Mouse (Mus musculus): ENCODE measurements around the gene Asb2. TPM values are rescaled to one million over a fixed set of nuclear protein-coding genes. Genes with fewer than 3 reads are reported as not detected.
A peak's percentile ranks its signal among the peaks of the same experiment; 100 is the strongest.

The Asb2 gene
- polyA plus RNA-seq, 1 experiment from 2014 or later, result 2.1 TPM

DNA sequence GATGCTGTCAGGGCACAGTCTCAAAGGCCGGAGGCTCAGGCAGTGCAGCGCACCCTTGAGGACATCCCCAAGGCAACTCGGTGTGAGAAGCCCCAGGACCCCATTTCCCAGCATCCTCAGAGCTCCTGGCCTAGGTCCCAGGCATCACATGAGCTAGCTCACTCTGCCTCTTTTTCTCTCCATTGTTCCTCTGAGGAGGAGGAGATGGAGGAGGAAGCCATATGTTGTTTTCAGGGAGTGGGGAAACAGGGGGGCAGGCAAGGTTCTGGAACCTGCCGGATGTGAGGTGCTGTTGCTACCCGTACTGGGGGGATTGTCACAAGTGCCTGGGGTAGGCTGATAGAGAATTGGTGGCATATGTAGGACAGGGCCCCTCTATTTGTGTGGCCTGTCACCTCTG is 20.3 kb upstream of the Asb2 start:
- no peaks in the 10 kb centered on the region for H3K36me3 ChIP-seq

DNA sequence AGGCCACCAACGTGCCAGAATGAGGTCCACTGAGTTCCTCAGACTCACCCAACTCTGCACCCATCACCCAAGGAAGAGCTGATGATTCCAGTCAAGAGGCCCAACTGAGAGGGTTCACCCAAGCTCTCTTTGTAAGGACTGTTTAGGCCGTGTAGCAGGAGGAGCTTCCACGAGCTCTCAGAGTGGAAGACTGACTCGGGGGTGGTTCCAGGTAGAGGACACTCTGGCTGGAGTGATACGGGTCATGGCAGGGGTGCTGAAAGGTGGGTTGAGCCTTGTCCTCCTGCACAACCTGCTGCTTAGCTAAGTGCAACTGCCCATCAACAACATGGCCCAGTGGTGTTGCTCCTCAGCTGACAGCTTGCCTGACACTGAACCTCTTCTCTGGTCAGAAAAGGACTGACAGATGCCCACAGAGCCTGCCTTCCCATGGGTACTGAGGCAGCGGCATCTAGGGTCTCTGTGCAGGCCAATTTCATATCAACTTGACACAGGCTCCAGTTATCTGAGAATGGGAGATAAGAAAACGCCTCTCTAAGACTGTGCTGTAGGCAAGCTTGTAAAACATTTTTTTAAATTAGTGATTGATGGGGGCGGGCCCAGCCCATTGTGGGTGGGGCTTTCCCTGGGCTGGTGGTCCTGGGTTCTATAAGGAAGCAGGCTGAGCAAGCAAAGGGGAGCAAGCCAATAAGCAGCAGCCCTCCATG is 17.9 kb upstream of the Asb2 start:
- Histone ChIP-seq H3K9me3 (no peaks in the 10 kb centered on the region), H3K4me1 (no peaks in the 10 kb centered on the region), H3K9ac (no peak overlapping the region), H3K36me3 (no peaks in the 10 kb centered on the region), H3K27ac (no peak overlapping the region), H3K4me2 (replicated peaks) (no peak overlapping the region), H3K27me3 (no peaks in the 10 kb centered on the region), H3K4me3 (no peak overlapping the region)
- no peak for ATAC-seq (ENCODE audit: insufficient number of reproducible peaks, insufficient read depth, low FRiP score, low TSS enrichment)
- WGBS, result 74% methylated on average over 8 of the region's 8 CpGs

More for the DNA sequence above, 20.3 kb upstream of the Asb2 start:
- Histone ChIP-seq H3K4me1 (no peaks in the 10 kb centered on the region), H3K27me3 (no peaks in the 10 kb centered on the region), H3K4me3 (no peak overlapping the region), H3K27ac (no peak overlapping the region), H3K9ac (no peak overlapping the region), H3K4me2 (replicated peaks) (no peak overlapping the region), H3K9me3 (no peaks in the 10 kb centered on the region)
- WGBS, result 60% methylated on average over 5 of the region's 5 CpGs
- ATAC-seq (ENCODE audit: insufficient number of reproducible peaks, insufficient read depth, low FRiP score, low TSS enrichment), result no peak

DNA sequence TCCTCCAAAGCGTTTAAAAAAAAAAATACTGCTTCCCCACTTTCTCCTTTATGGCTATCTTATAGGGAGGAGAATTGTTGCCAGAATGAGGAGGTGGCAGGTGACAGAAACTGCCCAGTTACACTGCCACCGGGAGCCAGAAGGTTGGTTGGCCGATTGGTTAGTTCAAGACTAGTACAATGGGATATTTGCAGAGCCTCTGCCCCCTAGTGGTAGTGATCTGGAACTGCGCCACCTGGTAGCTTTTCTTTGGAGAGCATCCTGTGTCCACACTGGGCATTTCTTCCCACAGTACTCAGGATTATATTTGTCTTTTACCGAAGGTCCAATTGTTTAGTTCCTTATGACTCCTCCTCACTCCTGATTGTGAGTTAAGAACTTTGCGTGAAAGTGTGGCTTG is 15.9 kb upstream of the Asb2 start:
- no peaks in the 10 kb centered on the region for H3K9me3 ChIP-seq
- H3K9ac ChIP-seq, result no peak overlapping the region
- 27% methylated on average over 6 of the region's 6 CpGs for WGBS
- H3K4me3 ChIP-seq, result no peak overlapping the region
- no peak overlapping the region for H3K4me2 ChIP-seq (replicated peaks)
- no peak overlapping the region for H3K27ac ChIP-seq
- no peaks in the 10 kb centered on the region for H3K4me1 ChIP-seq
- no peak for ATAC-seq (ENCODE audit: insufficient number of reproducible peaks, insufficient read depth, low FRiP score, low TSS enrichment)
- no peaks in the 10 kb centered on the region for H3K27me3 ChIP-seq
- no peaks in the 10 kb centered on the region for H3K36me3 ChIP-seq

DNA sequence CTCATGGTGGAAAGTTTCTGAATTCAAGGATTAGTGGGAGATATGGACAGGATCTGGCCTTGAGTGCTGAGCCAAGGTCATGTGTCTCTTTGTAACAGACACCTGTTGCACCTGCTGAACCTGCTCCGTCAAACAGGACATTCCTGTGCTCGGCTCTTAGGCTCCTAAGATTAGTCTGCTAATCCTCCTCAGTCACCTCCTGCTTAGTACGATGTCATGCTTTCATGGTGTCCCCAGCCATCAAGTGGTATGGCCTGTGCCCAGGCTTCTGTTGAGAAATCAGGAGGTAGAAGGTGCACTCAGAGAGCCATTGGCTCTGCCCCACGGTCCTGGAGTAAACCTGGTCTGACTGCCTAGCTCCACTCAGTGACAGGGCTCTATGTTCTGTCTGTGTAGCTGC is 15.1 kb upstream of the Asb2 start:
- 79% methylated on average over 4 of the region's 4 CpGs for WGBS
- no peaks in the 10 kb centered on the region for H3K27me3 ChIP-seq
- H3K4me1 ChIP-seq, result no peaks in the 10 kb centered on the region
- no peak overlapping the region for H3K4me3 ChIP-seq
- no peak for ATAC-seq (ENCODE audit: insufficient number of reproducible peaks, insufficient read depth, low FRiP score, low TSS enrichment)
- H3K4me2 ChIP-seq (replicated peaks), result no peak overlapping the region
- no peak overlapping the region for H3K9ac ChIP-seq
- no peaks in the 10 kb centered on the region for H3K9me3 ChIP-seq
- no peak overlapping the region for H3K27ac ChIP-seq
- H3K36me3 ChIP-seq, result no peaks in the 10 kb centered on the region

DNA sequence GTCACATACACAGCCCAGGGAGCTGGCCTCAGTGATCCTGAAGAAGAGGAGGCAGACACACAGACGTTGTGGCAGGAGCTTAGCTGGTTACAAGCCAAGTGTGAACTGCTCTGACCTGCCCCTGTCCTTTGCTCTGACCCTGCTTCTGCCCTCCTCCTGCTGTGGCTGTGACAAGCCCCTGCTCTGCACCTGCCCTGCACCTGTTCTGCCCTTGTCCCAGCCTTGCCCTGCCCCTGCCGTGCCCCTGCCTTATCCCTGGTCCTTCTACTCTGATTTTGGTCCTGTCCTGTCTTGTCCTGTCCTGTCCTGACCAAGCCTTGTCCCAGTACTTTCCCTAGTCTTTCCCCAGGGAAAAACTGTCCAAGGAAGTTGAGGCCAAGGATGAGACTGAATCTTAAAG is 13.0 kb upstream of the Asb2 start:
- Histone ChIP-seq H3K4me2 (replicated peaks) (no peak overlapping the region), H3K36me3 (no peaks in the 10 kb centered on the region), H3K4me3 (no peak overlapping the region), H3K27ac (no peak overlapping the region), H3K9ac (no peak overlapping the region), H3K9me3 (no peaks in the 10 kb centered on the region), H3K4me1 (no peaks in the 10 kb centered on the region), H3K27me3 (no peaks in the 10 kb centered on the region)
- no peak for ATAC-seq (ENCODE audit: insufficient number of reproducible peaks, insufficient read depth, low FRiP score, low TSS enrichment)
- 63% methylated on average over 2 of the region's 2 CpGs for WGBS

DNA sequence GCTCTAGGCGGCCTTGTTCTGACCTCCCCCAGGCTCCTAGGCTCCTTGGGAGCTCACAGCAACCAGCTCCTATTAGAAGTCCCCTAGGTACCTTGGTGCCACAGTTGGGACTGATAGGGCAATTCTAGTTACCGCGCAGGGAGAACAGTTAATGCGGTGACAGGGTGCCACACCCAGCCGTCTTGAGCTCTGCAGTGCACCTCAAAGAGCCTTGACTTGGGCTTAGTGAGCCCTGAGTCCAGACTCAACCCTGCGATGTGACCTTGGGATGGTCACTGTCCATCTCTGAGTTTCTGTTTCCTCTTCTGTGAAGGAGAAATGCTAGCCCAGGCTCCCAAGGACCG is 12.5 kb upstream of the Asb2 start:
- H3K4me2 ChIP-seq (replicated peaks), result 0 out of 2 replicates have a peak overlapping the region, but pooled peaks have one; percentile 15
- no peak overlapping the region for H3K4me3 ChIP-seq
- no peaks in the 10 kb centered on the region for H3K27me3 ChIP-seq
- no peaks in the 10 kb centered on the region for H3K9me3 ChIP-seq
- H3K36me3 ChIP-seq, result no peaks in the 10 kb centered on the region
- H3K4me1 ChIP-seq, result no peaks in the 10 kb centered on the region
- no peak overlapping the region for H3K9ac ChIP-seq
- no peak overlapping the region for H3K27ac ChIP-seq
- WGBS, result 78% methylated on average over 7 of the region's 7 CpGs
- ATAC-seq (ENCODE audit: insufficient number of reproducible peaks, insufficient read depth, low FRiP score, low TSS enrichment), result no peak

DNA sequence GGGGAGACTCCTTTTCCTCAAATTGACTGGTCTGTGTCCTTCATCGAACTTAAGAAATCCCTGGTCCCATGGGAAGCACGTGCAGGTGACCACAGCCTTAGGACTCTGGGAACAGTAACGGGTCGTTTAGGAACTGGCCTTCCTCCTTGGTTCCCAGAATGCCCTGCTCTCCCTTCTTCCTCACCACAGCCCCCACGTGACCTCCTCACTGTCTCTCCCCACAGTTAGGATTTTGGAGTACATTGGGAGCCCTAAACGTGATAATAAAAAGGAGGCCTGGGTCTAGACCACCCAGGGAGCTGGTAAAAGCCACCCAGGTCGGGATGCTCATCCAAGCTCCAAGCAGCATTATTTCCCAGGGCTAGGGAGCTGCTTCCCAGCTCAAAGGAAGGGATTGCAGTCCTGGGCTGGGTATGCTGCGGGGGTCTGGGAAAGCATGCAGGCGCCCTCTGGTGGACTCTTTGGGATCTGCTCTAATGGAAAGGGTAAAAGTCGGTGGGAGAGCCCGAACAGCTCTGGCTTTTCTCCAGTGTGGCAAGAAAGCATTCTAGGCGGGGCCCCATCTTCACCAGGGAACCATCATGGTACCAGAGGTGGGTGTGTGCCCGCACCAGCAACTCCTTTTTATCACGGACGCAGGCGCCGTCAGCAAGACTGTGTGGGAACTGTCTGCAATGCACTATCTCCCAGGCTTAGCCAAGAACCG is 12.0 kb upstream of the Asb2 start:
- Histone ChIP-seq H3K4me3 (no peak overlapping the region), H3K36me3 (no peaks in the 10 kb centered on the region), H3K9me3 (no peaks in the 10 kb centered on the region), H3K4me2 (replicated peaks) (0 out of 2 replicates have a peak overlapping the region, but pooled peaks have one; percentile 15), H3K27me3 (no peaks in the 10 kb centered on the region), H3K9ac (no peak overlapping the region), H3K27ac (no peak overlapping the region), H3K4me1 (no peaks in the 10 kb centered on the region)
- no peak for ATAC-seq (ENCODE audit: insufficient number of reproducible peaks, insufficient read depth, low FRiP score, low TSS enrichment)
- 18% methylated on average over 18 of the region's 18 CpGs for WGBS

DNA sequence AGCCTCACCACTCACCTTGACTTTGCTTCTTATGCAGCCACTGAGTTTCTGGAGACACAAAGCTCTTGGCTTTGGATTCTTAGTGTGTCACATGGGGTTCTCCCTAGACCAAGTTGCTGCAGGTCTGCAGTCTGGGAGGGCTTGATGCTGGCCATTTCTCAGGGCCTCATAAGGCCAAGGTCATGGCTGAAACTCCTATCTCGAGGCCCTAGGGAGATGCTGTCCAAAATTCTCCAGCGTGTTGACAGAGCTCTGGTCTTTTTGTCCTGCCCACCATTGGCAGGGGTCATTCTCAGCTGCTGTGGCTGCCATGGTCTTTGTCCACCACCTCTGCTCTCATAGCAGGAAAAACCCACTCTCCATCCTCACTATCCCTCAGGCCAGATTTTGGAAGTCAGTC is 11.4 kb upstream of the Asb2 start:
- Histone ChIP-seq H3K4me3 (no peak overlapping the region), H3K9ac (no peak overlapping the region), H3K9me3 (no peaks in the 10 kb centered on the region), H3K4me2 (replicated peaks) (no peak overlapping the region), H3K4me1 (no peaks in the 10 kb centered on the region), H3K36me3 (no peaks in the 10 kb centered on the region), H3K27ac (no peak overlapping the region), H3K27me3 (no peaks in the 10 kb centered on the region)
- no peak for ATAC-seq (ENCODE audit: insufficient number of reproducible peaks, insufficient read depth, low FRiP score, low TSS enrichment)
- 74% methylated on average over 2 of the region's 2 CpGs for WGBS

DNA sequence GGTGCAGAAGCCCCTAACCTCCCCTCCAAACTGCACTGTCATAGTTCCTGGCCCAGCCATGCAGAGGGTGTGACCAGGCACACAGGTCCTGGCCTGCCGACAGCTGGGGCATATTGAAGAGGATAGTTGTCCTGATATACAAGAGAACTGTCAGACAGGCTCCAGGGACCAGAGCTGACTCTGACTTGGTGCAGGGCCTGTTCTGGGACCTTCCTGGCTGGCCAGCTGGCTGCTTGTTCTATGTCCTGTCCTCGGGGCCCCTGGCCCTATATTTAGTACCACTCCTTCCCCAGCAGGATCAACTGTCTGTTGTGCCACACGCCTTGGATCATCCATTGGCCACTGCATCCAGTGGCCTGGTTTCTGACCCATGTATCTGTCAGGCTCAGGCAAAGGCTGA is 6.5 kb upstream of the Asb2 start:
- H3K4me2 ChIP-seq (replicated peaks), result no peak overlapping the region
- H3K4me3 ChIP-seq, result no peak overlapping the region
- WGBS, result 69% methylated on average over 3 of the region's 3 CpGs
- H3K9ac ChIP-seq, result no peak overlapping the region
- no peaks in the 10 kb centered on the region for H3K36me3 ChIP-seq
- no peak for ATAC-seq (ENCODE audit: insufficient number of reproducible peaks, insufficient read depth, low FRiP score, low TSS enrichment)
- H3K27ac ChIP-seq, result no peak overlapping the region
- H3K4me1 ChIP-seq, result 0 out of 2 replicates have a peak, but pooled peaks cover 5% of the 10 kb centered on the region
- H3K9me3 ChIP-seq, result no peaks in the 10 kb centered on the region
- no peaks in the 10 kb centered on the region for H3K27me3 ChIP-seq

DNA sequence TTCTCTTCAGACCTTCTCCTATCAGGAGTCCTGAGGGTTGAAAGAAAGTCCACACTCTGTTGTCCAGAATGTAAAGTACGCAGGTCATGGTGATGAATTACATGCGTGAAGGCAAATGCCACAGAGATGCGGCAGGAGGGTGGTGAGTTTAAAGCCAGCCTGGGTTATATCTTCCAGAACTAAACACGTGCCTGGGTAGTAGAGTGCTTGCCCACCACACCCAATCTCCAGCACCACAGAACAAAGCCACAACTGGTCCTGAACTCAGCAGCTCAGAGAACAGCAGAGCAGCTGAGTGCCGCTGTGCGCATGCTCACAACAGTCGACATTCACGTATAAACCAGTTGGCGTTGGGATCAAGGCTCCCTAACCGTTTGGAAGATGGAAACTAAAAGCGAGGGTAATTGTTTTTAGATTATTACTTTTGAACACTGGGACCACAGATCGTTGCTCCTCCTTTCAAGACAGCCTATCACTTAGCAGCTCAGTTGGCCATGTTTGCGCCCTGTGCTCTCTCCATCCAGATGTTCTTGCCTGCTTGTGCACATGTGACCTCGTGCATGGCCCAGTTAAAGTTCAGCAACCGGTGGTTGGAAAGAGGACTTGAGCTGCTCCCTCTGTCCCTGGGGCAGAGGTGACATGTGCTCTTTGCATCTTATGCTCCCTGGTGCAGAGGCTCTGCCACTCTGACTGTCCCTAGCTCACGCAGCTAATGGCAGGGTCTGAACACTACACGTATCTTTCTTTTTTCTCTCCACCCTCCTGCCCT is 5.9 kb upstream of the Asb2 start:
- no peak for ATAC-seq (ENCODE audit: insufficient number of reproducible peaks, insufficient read depth, low FRiP score, low TSS enrichment)

DNA sequence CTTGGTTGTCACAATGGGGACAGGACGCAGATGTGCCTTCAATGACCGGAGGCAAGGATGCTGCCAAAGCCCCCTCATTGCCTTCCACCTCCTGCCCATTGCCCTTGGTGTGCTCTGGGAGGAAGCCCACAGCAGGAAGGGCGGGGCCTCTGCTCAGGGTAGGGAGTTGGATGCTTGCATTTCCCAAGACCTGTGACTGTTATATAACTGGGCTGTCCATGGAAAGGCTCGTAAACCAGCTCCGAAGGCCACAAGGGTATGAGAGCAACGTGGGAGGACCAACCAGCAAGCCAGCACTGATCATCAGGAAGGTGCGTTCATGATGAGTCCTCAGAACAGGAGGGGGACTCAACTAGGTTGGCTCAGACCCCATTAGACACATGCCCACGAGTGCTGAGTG is 5.0 kb upstream of the Asb2 start:
- H3K36me3 ChIP-seq, result no peaks in the 10 kb centered on the region
- no peak for ATAC-seq (ENCODE audit: insufficient number of reproducible peaks, insufficient read depth, low FRiP score, low TSS enrichment)
- H3K9ac ChIP-seq, result no peak overlapping the region
- H3K27ac ChIP-seq, result no peak overlapping the region
- no peaks in the 10 kb centered on the region for H3K27me3 ChIP-seq
- no peaks in the 10 kb centered on the region for H3K9me3 ChIP-seq
- H3K4me2 ChIP-seq (replicated peaks), result no peak overlapping the region
- H3K4me1 ChIP-seq, result 0 out of 2 replicates have a peak, but pooled peaks cover 5% of the 10 kb centered on the region
- no peak overlapping the region for H3K4me3 ChIP-seq
- 81% methylated on average over 8 of the region's 8 CpGs for WGBS

More for the DNA sequence above, 5.9 kb upstream of the Asb2 start:
- Histone ChIP-seq H3K9ac (no peak overlapping the region), H3K4me2 (replicated peaks) (no peak overlapping the region), H3K9me3 (no peaks in the 10 kb centered on the region), H3K36me3 (no peaks in the 10 kb centered on the region), H3K27me3 (no peaks in the 10 kb centered on the region), H3K4me1 (0 out of 2 replicates have a peak, but pooled peaks cover 5% of the 10 kb centered on the region), H3K27ac (no peak overlapping the region), H3K4me3 (no peak overlapping the region)
- 86% methylated on average over 17 of the region's 17 CpGs for WGBS
